Mouse (Mus musculus) C2C12 (cell line): Measurements from ENCODE around the gene Des.

ENCODE experiments used
- CEBPB ChIP-seq: IDR thresholded peaks from one replicate; pipeline ENCODE4 v1.6.1; 2011; ENCODE audit warnings: low read depth, mild to moderate bottlenecking, control low read depth, moderate library complexity
- CTCF ChIP-seq: IDR thresholded peaks from one replicate; pipeline ENCODE4 v1.5.1; 2011; ENCODE audit not compliant: control insufficient read depth, insufficient read depth, insufficient read length
- FOSL1 ChIP-seq: IDR thresholded peaks from one replicate; pipeline ENCODE4 v1.8.0; 2011; ENCODE audit warnings: mild to moderate bottlenecking, low read length; ENCODE audit not compliant: poor library complexity, insufficient read depth, severe bottlenecking
- MAX ChIP-seq: IDR thresholded peaks from one replicate; pipeline ENCODE4 v1.6.1; 2011; ENCODE audit warnings: mild to moderate bottlenecking, control low read depth
- MYOD1 ChIP-seq: IDR thresholded peaks from one replicate; pipeline ENCODE4 v1.6.1; 2011; ENCODE audit warnings: low read depth; ENCODE audit not compliant: control insufficient read depth, insufficient read length
- MYOG ChIP-seq: IDR thresholded peaks from one replicate; pipeline ENCODE4 v1.6.1; 2011; ENCODE audit not compliant: control insufficient read depth, insufficient read length; ENCODE audit errors: extremely low read depth
- USF1 ChIP-seq: IDR thresholded peaks from one replicate; pipeline ENCODE4 v1.6.1; 2011; ENCODE audit warnings: low read depth, mild to moderate bottlenecking, control low read depth, moderate library complexity

- TF ChIP-seq CTCF (no peak), MAX (no peak), USF1 (no peak), MYOD1 (no peak), MYOG (no peak), CEBPB (no peak), FOSL1 (no peak)
Measured at GRCm38 (mm10) chr1:75318736-75319135, 41.4 kb upstream of the Des start.
